8 mouse cellular contexts compared by ENCODE assay signal in the genomic region with DNA sequence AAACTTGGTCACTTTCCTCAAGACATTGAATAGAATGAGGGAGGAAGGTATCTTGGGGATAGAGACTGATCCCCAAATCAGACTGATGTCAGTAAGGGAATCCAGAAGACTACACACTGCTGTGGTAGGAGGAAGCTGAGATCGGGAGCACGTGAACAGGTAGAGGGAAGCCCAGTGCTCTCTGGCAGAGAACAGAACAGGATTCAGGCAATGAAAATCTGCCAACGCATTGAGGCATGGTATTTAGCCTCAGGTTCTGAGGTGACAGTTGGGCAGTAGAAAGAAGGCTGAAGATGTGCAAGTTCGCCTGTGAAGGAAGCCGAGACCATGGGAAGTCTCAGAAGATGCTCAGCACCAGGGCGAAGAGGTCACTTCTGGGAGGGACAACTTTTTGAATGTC. TPM values are rescaled to one million over a fixed set of nuclear protein-coding genes. Genes with fewer than 3 reads are reported as not detected.
DNase-seq lines count a peak whose midpoint lies in the region; ATAC-seq lines count a peak whose summit lies in the region.

No protein-coding gene starts in this region.

- H3K27me3 ChIP-seq in intestine, embryonic 14.5 days (replicated peaks; ENCODE audit: control insufficient read depth, insufficient read depth, low read length), result peaks cover 33% of the 10 kb centered on the region

- H3K9me3 ChIP-seq in intestine, embryonic 14.5 days (ENCODE audit: control insufficient read depth, low read length), result no peaks in the 10 kb centered on the region

- WGBS in intestine, embryonic 14.5 days, result 26% methylated on average over 6 of the region's 6 CpGs

- no peaks in the 10 kb centered on the region for H3K4me1 ChIP-seq in intestine, embryonic 14.5 days (replicated peaks; ENCODE audit: control insufficient read depth, insufficient read depth, low read length)

- no peak for ATAC-seq in intestine, embryonic 14.5 days (replicated peaks; ENCODE audit: low FRiP score, low TSS enrichment, low read depth)
- 0 out of 2 replicates have a peak, but pooled peaks have one; percentile 4 for ATAC-seq in megakaryocyte progenitor cell, adult 5-6 weeks (replicated peaks; ENCODE audit: poor library complexity)
- ATAC-seq in monocyte, adult 5-6 weeks (replicated peaks; ENCODE audit: insufficient number of reproducible peaks, low FRiP score, low TSS enrichment, poor library complexity, severe bottlenecking), result no peak
- no peak for ATAC-seq in inflammation-experienced regulatory T-cells, adult 6 months
- no peak for ATAC-seq in erythroblast, adult 5-6 weeks (replicated peaks; ENCODE audit: low FRiP score, poor library complexity, severe bottlenecking)

- no peak overlapping the region for H3K9ac ChIP-seq in intestine, embryonic 14.5 days (ENCODE audit: low read length)

- no peak overlapping the region for H3K27ac ChIP-seq in intestine, embryonic 14.5 days (ENCODE audit: low read depth)

- H3K4me2 ChIP-seq in intestine, embryonic 14.5 days (ENCODE audit: low read length), result peak overlapping the region; percentile 99

- peak; percentile 65 for DNase-seq in kidney, adult 11 months
- DNase-seq in kidney, postnatal 10 days, result no peak
- peak; percentile 28 to 38 for DNase-seq in cerebellum, postnatal 10 days
- DNase-seq in intestine, embryonic 14.5 days (ENCODE audit: low spot score), result no peak

- H3K4me3 ChIP-seq in intestine, embryonic 14.5 days (ENCODE audit: low read depth, low read length), result peak overlapping the region; percentile 60

- no peaks in the 10 kb centered on the region for H3K36me3 ChIP-seq in intestine, embryonic 14.5 days (ENCODE audit: control insufficient read depth, insufficient read depth, low read length)

RNA-seq across cellular contexts. Expression of a gene that starts 0.7 kb away (rescaled TPM):
- 18.5 and 21.6 TPM in 2 replicates for polyA plus RNA-seq in intestine, embryonic 14.5 days (2014; fragmentation: Nextera tagmentation; extraction: Ambion mirVana)
- 71.8 and 81.7 TPM in 2 replicates for total RNA-seq in megakaryocyte progenitor cell, adult 5-6 weeks (2015)
- total RNA-seq in megakaryocyte progenitor cell, adult 5-6 weeks (2017), result 58.1 and 70.2 TPM in 2 replicates
- total RNA-seq in monocyte, adult 5-6 weeks (2017), result 41.4 to 50.6 TPM (median 42.8 TPM) in 3 replicates
- 10 to 100 TPM; 26.3 to 55.8 (median 46.6) TPM for polyA plus RNA-seq in inflammation-experienced regulatory T-cells, adult 6 months (2017; shearing (Covaris generic))
- total RNA-seq in erythroblast, adult 5-6 weeks (2015; ENCODE audit: low replicate concordance), result 18.6 and 27.2 TPM in 2 replicates
- total RNA-seq in erythroblast, adult 5-6 weeks (2017; ENCODE audit: low replicate concordance), result 48.1 and 71.7 TPM in 2 replicates

Comparison
In these comparisons a context has a peak if more than half of its experiments do, and no peak if none do; other contexts are left out.
1. DNase-seq: peak in kidney, adult 11 months (single experiment) and cerebellum, postnatal 10 days (2 of 2); none in kidney, postnatal 10 days (single experiment) and intestine, embryonic 14.5 days (single experiment).